Mouse (Mus musculus): Measurements from ENCODE around the gene Itgb7.
"Not testable (repeated sequence)": the region's sequence is repeated elsewhere in the genome, so short reads cannot be mapped to it uniquely, and the experiment has no call there.

The Itgb7 gene

GRCm38 (mm10) chr15:102225619-102226018 lies 6.1 kb downstream of the Itgb7 start:
- not testable (repeated sequence) for DNase-seq (ENCODE audit: low spot score in 2 of 2)

DNA sequence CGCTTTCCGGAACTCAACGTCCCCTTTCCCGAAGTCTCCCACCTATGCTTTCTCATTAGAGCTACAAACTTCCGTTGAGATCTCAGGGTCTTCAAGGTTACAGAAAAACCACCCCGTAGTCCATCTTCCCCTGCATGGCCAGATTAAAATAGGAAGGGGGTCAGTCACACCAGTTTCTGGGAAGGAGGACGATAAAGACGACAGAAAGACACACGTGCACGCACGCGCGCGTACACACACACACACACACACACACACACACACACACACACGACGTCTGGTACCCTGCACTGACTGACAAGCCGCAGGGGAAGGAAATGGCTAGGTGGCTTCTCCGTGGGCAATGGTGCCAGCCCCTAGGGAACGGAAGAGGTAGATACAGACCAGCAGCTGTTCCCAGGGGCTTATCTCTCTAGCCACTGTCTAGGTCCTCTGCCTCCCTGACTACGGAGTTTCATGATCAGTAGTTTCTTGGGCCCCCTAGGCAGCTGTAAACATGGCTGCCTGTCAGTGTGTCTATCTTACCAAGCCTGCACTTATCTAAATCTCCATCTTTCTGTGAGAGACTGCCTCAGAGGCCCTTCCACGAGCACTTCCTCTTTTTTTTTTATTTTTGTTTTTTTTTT lies 6.6 kb downstream of the Itgb7 start:
- DNase-seq (ENCODE audit: low spot score in 2 of 2) = no peak

DNA sequence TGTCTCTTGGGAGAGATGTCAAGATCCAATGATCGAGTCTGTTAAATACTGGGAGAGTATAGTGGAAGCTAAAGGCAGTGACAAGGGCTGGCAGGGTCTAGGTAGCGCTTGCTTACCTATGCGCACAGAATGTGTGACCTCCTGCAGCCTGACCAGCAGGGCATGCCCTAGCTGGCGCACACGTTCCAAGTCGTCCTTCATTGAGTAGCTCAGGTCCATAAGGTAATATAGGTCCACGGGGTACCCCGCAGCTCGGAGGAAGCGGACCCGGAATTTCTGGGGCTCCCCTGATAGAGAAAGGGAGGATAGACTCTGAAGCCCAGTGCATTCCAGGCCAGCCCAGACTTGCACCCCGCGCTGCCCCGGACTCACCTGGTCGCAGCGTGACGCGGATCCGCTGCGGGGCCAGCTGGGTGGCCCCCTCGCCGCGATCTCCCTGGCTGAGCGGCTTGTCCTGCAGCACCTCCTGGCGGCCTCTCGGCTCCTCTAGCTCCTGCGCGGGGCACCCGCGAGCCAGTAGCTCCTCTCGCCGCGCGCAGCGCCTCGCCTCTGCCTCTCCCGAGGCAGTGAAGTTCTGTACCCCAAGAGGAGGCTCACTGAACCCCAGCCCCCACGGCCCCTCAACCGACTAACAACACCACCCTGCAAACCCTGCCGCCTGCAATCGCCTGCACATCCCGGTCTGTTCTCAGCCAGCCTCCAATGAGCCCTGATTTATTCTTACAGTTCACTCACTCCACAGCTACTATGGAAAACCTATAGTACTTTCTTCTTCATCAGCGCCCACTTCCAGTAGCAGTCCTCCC lies 7.4 kb downstream of the Itgb7 start:
- DNase-seq (ENCODE audit: low spot score in 2 of 2) = peak; percentile 74 to 83

DNA sequence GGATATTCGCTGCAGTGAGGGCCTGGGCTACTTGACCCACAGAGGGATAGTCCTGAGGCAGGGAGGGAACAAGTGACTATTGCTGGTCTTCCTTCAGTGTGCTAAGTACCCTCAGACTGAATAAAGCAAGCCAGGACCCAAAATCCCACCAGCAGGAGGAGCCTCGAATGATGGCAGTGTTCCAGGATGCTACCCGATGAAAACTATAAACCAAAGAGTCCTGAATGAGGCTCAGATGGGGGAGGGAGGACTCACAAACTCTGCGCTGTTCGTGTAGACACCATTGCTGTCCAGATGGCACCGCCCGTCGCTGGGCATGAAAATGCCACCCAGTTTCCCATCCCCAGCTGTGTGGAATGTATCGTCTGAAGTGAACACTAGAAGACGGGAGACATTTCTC lies 9.4 kb downstream of the Itgb7 start:
- no peak for DNase-seq (ENCODE audit: low spot score in 2 of 2)

DNA sequence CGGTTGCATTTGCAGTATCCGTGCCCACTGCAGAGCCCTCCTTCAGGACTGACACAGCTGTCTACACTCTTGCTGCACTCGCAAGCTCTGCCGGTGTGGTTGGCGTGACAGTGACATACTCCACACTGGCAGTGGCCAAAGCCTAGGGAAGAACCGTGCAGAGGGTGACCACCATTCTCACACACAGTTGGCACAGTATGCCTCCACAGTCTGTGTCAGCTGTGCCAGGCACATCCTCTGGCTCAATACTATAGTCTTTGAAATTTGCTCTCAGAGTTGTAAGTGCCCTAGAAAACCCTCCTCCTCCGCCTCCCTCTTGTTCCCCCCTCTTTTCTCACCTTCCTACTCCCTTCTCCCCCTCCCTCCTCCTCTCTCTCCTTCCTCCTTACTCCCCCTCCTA lies 14.4 kb downstream of the Itgb7 start:
- DNase-seq (ENCODE audit: low spot score in 2 of 2) = no peak

GRCm38 (mm10) chr15:102216459-102217228 lies 15.1 kb downstream of the Itgb7 start:
- DNase-seq (ENCODE audit: low spot score in 2 of 2) = no peak

GRCm38 (mm10) chr15:102215624-102216023 lies 16.1 kb downstream of the Itgb7 start:
- DNase-seq (ENCODE audit: low spot score in 2 of 2) = no peak

GRCm38 (mm10) chr15:102214132-102214531 lies 17.6 kb downstream of the Itgb7 start:
- DNase-seq (ENCODE audit: low spot score in 2 of 2) = no peak

- DNase-seq (ENCODE audit: low spot score in 2 of 2) = no peak
These were observed 19.8 kb downstream of the Itgb7 start for GRCm38 (mm10) chr15:102211895-102212294.

- no peak for DNase-seq (ENCODE audit: low spot score in 2 of 2)
These were observed 20.9 kb downstream of the Itgb7 start for GRCm38 (mm10) chr15:102210816-102211215.

DNA sequence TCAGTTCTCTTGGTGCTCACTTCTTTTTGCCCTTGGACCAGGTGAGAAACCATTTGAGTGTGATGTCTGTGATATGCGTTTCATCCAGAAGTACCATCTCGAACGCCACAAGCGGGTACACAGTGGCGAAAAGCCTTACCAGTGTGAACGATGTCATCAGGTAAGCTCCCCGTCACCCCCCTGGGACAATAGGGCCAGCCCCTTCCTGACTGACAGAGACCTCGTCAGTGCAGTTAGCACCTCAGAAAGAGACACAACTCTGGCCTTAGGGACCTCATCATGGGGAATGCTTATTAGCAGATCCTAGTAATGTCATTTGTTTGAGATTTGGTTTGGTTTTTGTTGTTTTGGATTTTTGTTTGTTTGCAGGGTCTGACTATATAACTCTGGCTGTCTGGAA lies 22.6 kb downstream of the Itgb7 start:
- DNase-seq (ENCODE audit: low spot score in 2 of 2) = no peak

GRCm38 (mm10) chr15:102208092-102208561 lies 23.6 kb downstream of the Itgb7 start:
- no peak for DNase-seq (ENCODE audit: low spot score in 2 of 2)

DNA sequence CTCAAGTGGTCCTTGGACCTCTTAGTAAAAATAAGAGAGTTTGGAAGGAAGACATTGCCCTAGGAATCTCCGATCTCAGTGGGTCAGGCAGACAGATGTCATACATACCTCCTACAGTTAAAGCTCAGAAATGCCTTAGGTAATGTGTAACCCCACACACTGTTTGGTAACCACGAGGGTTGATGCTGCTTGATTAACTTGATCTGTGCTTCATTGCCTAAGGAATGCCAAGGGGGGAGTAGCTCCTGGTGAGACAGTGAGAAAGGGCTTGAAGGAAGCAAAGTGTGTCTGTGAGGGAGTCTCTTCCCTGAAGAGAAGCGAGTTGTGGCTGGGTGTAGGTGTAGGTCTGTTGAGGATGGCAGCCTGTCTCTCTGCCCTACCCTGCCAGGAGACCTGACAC lies 24.4 kb downstream of the Itgb7 start:
- no peak for DNase-seq (ENCODE audit: low spot score in 2 of 2)

- DNase-seq (ENCODE audit: low spot score in 2 of 2) = peak in 1 of 2 experiments; percentile 44
These were observed 26.0 kb downstream of the Itgb7 start for GRCm38 (mm10) chr15:102205779-102206178.

DNA sequence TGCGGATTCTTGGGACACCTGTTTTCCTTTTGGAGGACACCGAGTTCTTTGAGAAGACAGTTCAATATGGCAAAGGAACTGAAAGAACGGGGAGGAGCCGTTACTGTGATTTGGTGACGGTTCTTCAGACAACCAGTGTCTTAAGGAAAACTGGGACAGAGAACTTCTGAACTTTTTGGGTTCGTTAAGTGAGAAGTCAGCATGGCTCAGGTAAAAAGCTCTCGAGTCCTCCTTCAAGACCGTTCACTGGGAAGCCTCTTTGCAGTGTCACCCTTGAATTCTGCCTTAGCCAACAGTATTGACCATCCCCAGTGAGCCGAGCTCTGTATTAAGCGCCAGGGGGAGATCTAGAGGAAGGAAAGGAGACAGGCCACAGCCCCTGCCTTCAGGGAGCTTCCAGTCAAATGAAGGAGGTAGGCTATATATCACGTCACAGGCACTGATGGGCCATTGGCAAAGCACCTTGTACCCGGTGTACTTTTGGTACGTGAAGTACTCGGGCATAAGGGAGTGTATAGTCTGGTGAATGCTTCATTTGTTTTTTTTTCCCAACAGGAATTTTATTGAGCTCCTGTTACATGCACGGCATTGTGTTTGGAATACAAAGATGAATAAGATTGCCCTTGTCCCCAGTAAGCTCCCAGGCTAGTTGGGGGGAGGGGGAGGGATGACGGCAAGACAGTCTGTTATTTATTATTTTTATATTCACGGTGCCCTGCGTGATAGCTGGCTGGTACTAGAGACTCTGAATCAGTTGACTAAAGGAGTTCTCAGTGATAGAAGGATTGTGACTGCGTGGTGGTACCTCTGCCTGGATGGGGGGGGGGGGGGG lies 26.9 kb downstream of the Itgb7 start, which contains the start of gene Csad:
Gene Csad, minus strand, starts transcription at position 51 of the 832 bp plus-strand sequence.
- no peak for DNase-seq (ENCODE audit: low spot score in 2 of 2)

DNA sequence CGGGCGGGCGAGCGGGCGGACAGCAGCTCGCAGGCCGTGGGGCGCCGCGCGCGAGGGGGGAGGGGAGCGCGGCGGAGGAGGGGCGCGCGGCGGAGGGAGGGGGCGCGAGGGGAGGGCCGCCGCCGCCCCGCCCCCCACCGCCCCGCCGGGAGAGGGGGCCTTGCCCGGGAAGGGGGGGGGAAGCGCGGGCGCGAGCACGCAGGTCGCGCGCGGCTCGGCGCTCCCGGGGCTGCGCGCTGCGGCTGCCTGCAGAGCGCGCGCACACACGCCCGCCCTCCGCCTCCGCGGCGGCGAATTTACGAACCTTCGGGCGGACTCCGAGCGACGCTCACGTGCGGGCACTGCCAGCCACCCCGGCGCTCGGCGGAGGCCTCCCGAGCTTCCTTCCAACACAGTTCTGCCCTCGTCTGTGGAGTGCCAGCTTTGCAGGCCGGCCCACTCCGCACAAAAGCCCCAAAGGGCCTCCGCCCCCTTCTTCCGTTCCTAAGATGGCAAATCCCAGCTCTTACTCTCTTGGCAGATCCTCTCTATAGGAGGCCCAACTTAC lies 27.8 kb downstream of the Itgb7 start:
- peak; percentile 68 to 71 for DNase-seq (ENCODE audit: low spot score in 2 of 2)

GRCm38 (mm10) chr15:102202971-102203834 lies 28.5 kb downstream of the Itgb7 start, which contains the start of gene Zfp740:
Gene Zfp740, plus strand, starts transcription at chr15:102203249.
- DNase-seq (ENCODE audit: low spot score in 2 of 2) = peak; percentile 91 to 93

DNA sequence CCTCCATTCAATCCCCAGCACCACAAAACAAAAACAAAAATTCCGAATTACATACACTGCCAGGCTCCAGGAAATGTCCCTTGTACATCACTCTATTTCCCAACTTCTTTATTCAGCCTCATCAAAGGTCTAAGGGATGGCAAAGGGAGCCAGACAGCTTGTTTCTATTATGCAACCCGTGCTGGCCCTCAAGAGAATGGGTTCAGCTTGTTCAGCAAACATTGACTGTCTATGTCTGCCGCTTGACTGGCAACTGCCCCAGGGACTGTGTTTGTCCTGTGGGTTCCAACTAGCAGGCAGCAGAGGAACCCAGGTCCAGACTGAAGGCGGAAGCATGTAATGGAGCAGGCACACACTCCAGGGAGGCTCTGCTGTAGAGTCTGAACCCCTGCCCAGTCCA lies 32.9 kb downstream of the Itgb7 start:
- DNase-seq (ENCODE audit: low spot score in 2 of 2) = no peak

DNA sequence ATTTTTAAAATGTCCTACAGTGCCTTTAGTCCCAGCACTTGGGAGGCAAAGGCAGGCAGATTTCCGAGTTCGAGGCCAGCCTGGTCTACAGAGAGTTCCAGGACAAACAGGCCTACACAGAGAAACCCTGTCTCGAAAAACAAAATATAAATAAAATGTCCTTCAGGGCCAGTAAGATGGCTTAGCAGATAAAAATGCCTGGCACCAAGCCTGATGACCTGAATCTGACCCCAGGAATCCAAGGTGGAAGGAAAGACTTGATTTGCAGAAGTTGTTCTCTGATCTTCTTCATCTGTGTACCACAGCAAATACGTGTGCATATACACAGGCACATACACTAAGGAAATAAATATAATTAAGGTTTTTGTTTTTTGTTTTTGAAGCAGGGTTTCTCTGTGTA lies 36.4 kb downstream of the Itgb7 start:
- no peak for DNase-seq (ENCODE audit: low spot score in 2 of 2)

DNA sequence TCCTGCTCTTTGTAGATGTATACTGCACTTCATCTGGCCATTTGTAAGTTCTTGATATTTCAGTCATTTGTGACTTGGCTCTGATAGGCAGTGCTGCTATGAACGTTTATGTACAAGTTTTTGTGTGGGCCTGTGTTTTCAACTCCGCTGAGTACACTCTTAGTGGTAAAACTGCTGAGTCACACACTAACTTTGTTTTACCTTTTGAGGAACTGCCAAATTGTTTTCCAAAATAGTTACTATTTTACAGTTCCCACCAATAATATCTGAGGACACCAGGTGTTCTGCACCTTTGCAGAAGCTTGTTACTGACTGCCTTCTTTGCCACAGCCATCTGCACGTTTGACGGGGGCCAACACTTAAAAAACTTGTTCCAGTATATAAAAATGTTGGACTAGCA lies 37.3 kb downstream of the Itgb7 start:
- DNase-seq (ENCODE audit: low spot score in 2 of 2) = no peak
